Mouse (Mus musculus) ES-Bruce4 (cell line): ENCODE results near the gene Zbtb20.

Source experiments
- CTCF ChIP-seq: IDR thresholded peaks from one replicate; pipeline ENCODE4 v1.8.1; 2011; ENCODE audit warnings: low read depth, low read length
- EP300 ChIP-seq: IDR thresholded peaks from 2 replicates; pipeline ENCODE4 v1.6.1; 2011; ENCODE audit warnings: low read depth, low read length; ENCODE audit not compliant: insufficient read depth
- POLR2A ChIP-seq: IDR thresholded peaks from one replicate; pipeline ENCODE4 v1.8.1; 2011; ENCODE audit warnings: low read length; ENCODE audit not compliant: insufficient read depth

DNA sequence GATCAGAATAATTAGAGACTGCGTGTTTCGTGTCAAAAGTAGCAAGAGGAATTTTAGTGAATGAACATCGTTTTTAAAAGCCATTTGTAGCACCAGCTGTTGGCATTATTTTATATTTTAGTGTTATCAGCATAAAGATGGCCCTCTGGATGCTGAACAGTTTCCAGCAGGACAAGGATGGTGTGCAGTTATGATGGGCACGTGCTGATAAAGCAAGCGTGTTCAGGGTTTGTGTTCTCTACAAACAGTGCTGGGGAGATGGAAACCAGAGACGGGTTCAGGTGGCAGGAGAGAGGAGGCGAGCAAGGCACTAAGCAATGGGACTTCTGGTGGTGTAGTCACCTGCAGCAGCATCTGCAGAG, 534.9 kb downstream of the Zbtb20 start:
- TF ChIP-seq CTCF: no peak
- no peak for TF ChIP-seq POLR2A
- no peak for TF ChIP-seq EP300
